Mouse (Mus musculus): ENCODE data around the gene Pnmal1. TPM values are rescaled to one million over a fixed set of nuclear protein-coding genes. Genes with fewer than 3 reads are reported as not detected.

Pnmal1 gene
- total RNA-seq, 2 experiments from 2014 or later: not detected

DNA sequence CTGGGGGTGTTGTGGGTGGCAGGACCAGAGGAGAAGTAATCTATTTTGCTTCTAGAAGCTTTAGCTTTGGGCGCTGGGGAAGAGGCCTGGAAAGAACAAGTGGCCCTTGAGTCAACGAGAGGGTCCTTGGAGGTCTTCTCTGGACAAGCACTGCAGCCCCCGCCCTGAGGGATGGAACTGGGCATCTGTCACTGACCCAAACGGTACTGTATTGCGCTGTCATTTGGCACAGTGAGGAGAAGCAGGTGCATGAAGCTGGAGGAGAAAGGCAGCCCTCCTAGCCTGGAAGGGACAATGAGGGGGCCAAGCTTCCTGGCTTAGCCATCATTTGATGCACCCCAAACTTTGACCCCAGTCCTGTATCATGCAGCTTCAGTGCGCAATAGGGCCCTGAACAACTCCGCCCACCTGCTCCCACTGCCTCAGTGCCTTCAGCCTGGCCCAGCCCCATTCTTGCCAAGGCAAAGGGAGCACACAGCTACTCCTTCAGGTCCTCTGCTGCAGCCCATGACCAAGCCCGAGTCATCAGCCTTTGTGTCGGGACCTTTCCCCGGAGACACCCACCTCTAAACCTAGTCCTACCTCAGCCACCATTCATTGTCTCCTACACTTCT lies 37.0 kb upstream of the Pnmal1 start:
- intact Hi-C loops (cut with DNase I): loop anchor here (5.0 kb wide), 1 partner anchor 105 kb away; the partner anchor contains the start of genes Fkrp and Strn4
- DNase-seq: no peak

DNA sequence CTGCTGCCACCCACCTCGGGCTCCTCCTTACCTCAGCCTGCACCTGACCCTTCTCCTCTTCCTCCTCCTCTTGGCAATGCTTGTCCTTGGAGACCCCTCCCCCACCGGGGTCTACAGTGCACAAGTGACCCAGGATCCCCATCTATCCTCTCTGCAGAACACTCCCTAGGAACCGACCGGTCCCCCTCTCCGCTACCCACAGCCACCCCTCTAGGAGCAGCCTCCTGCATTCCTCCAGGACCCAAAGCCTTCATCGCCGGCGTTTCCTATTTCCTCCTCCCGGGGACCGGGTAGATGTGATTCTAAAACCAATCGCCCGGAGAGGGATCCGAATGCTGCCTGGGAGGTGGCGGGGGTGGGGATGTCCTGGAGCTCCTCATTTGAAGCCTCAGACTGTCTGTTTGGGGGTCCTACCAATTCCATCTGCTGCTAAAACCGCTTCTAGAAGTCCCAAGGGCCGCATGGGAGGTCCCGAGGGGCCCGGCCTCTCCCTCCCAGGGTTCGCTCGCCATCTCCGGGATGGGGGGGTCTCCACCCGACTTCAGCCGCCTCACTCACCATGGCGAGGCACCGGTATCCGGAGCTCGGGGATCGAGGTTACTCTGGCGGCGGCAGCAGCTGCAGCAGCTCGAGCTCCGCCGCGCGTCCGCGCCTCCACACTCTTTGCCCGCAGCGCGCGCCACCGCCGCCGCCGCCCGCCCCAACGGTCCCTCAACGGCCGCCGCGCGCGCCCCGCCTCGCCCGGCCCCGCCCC lies 36.0 kb upstream of the Pnmal1 start:
- intact Hi-C loops (cut with DNase I): loop anchor here (5.0 kb wide), 1 partner anchor 106 kb away; the partner anchor contains the start of genes Fkrp and Strn4
- no peak for DNase-seq

DNA sequence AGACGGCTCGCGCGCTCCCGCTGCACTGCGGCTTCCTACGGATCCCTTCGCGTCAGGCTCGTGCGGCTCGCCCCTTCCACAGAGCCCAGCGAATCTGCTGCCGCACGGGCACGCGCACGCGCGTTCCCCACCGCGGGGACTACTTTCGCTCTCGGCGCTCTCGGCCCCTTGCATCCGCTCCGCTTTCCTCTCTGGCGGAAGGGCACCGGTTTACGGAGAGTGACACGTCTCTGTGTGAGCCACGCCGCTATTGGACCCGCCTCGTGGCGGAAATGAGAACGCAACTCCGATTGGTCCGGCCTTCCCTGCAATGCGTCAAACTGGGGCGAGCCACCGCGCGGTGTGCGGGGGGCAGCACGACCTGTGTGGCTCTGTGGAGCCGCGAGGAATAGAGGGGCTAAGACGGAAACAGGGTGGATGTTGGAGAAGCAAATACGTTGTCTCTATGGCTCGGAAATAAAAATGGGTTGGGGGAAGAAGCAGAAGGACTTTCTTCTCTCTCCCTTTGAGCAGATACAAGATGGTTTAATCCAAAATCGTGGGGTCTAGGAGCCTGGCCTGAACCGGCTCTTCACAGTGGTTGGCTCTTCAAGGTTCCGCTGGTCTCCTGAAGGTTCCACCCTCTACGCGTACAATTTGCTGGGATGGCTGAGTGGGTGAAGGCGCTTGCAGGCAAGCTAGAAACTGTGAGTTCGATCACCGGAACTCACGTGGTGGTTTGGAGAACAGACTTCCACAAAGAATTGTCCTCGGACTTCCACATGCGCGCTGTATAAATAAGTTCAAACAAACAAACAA lies 35.2 kb upstream of the Pnmal1 start, which contains the start of gene Calm3:
Gene Calm3, minus strand, starts transcription at position 78 of the 798 bp plus-strand sequence.
- peak; percentile 99 to 100 for DNase-seq
- intact Hi-C loops (cut with DNase I): loop anchor here (5.0 kb wide), 1 partner anchor 107 kb away; the partner anchor contains the start of genes Fkrp and Strn4

DNA sequence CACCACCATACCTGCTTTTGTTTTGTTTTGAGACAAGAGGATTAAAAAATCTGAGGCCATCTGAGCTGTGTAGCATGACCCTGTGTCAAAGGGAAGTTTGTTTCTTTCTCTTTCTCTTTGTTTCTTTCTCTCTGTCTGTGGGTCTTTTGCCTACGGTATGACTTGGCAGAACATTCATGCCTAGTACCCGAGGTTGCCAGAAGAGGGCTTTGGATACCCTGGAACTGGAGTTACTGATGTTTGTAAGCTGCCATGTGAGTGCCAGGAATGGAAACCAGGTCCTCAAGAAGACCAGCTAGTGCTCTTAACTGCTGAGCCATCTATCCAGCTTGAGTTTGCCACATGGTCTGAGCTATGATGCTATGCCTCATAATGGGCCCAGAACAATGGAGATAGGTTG lies 31.1 kb upstream of the Pnmal1 start:
- intact Hi-C loops (cut with DNase I): no loop called here
- DNase-seq: no peak

DNA sequence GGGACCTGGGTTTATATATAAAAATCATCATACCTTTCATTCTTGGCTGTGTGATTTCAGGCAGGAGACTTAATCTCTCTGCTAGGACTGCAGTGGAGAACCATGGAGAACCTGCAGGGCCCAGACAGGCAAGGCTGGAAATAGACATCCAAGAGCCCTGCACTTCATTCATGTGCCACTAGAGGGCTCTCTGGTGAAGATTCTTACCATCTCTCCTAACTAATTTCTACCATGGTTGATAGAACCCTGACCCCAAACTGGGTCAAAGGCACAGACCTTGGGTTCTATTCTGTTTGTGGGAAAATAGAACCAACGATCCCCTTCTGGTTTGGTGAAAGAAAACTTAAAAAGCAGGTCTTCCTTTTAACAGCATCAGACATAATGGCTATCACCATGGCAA lies 28.6 kb upstream of the Pnmal1 start:
- DNase-seq: peak; percentile 72 to 80
- intact Hi-C loops (cut with DNase I): loop anchor here (1.0 to 5.0 kb wide), 3 partner anchors 20 to 136 kb away; no protein-coding TSS in a partner anchor

DNA sequence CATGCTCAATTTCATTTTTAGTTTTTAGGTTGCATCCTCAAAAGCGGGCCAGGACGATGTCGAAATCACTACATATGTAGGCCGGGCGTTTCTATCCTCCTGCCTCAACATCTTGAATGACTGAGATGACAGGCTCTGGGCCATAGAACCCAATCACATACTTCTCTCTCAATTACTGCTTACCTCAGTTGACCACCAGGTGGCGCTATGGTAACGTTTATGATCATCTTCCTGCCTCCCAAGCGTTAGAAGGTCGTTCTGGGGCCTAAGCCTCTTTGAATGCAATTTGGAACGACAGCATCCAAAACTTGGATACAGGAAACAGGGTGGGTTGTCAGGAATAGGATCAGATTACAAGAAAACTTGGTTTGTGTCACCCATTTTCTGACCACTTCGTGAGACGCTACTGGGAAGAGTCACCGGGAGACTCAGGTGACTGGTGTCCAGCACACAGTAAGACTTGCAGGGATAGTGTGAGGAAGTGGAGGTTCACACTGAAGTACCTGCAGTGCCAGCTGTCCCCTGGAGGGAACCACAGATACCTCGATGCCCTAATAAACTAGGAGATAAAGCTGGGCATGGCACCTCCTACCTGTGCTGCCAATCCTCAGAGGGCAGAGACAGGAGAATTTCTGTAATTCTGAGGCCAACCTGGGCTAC lies 27.4 kb upstream of the Pnmal1 start:
- intact Hi-C loops (cut with DNase I): loop anchor here (1.0 to 5.0 kb wide), 5 partner anchors 14 to 135 kb away; no protein-coding TSS in a partner anchor
- peak; percentile 82 to 89 for DNase-seq

DNA sequence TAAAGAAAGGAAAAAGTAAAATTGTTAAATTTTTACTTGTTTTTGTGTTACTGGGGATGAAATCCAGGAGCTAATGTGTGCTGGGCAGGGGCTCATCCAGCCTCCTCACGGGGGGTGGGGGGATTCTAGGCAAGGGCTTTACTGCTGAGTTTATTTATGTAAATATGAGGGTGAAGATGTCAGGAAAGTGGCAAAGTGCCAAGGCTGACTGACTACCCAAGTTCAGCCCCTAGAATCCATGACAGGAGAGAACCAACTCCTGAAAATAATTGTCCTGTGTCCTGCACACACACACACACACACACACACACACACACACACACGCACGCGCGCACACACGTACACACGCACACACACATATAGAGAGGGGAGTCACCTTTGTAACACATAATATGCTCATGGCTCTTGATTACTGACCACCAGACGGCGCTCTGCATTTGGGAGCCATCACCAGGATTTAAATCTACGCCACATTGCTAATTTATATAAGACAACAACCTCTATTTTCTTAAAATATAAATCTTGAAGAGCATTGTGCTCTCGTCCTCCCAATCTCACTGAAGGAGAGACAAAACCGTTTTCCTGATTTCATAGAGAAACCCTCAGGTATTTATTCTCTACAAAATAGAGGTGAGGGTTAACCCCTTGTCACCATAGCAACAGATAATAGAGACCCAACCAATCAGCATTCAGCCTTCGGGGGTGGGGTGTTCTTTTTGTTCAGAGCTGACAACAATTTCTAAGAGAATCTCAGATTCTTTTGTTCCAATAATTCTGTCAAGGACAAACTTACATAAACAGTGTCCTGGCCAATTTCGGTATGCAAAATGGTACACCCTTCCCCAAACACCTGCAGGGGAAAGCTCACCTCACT lies 26.5 kb upstream of the Pnmal1 start:
- intact Hi-C loops (cut with DNase I): loop anchor here (1.0 to 5.0 kb wide), 3 partner anchors 13 to 119 kb away; no protein-coding TSS in a partner anchor
- peak in 1 of 2 experiments; percentile 68 for DNase-seq

DNA sequence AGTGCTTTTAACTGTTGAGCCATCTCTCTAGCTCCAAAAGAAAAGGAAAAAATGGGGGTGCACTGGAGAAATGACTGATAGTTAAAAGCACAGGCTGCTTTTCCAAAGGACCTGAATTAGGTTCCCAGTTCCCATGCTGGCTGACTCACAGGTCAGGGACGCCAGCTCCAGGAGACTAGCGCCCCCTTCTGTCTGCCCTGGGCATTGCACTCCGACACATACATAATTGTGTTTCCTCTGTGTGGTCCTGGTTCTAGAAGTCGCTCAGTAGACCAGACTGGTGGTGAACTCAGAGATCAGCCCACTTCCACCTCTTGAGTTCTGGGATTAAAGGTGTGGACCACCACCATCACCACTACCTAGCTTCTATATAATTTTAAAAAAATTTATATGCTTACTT lies 22.2 kb upstream of the Pnmal1 start:
- intact Hi-C loops (cut with DNase I): no loop called here
- DNase-seq: no peak

DNA sequence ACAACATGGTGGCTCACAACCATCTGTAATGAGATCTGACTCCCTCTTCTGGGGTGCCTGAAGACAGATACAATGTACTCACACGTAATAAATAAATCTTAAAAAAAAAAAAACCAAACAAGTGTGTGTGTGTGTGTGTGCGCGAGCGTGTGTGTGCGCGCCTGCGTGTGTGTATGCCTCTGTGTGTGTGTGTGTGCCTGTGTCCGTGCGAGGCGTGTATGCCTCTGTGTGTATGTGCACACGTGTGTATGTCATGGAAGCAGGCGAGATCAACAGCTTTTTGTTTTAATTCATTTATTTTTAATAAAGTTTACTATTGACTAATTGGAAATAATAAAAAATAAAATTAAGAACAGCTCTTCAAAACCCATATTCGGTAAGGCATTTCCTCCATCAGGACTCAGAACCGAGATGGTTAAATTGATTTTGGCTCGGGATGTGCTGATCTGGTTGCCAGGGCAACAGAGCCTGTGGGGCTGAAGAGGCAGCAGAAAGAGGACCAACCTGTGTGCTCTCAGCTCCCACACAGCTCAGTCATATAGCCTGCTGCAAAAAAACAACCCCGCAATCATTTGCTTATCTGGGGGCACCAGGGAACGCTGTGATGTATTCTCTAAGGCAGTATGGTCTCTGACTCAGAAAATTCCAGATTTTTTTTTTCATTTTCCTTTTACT lies 21.2 kb upstream of the Pnmal1 start:
- intact Hi-C loops (cut with DNase I): no loop called here
- no peak for DNase-seq

DNA sequence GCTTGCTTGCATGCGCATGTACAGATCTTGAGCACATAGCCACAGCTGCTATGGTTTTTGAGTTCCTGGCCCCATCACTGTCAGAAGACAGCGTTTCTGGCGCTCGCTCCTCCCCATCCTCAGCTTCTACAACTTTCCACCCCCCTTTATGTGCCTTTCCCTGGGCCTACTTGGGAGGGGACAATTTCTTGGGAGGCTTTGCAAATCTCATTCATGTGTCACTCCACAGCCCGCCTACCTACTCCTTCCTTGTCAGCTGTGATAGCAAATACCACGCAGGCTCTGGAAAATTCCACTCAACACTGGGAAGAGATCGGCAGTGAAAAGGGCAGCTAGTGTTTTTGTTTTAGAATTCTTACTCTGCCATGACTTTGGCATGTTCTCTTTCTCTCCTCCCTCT lies 19.2 kb upstream of the Pnmal1 start:
- intact Hi-C loops (cut with DNase I): no loop called here
- no peak for DNase-seq

DNA sequence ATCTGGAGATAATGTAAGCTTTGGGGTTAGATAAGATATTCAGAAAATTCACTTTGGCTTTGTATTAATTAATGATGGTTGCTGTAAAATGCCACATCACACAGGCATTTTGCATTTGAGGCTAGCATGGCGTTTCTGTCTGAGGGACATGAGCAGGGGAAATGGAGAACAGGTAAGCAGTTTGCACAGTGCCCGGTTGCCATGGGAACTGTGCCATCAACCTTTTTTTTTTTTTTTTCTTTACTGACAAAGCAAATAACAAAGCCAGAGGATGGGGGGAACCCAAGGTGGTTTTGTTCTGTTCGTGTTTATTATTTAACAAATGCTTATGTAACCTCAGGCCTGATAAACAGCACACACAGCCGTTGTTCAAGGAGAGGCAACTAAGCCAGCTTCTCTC lies 16.6 kb upstream of the Pnmal1 start:
- no peak for DNase-seq
- intact Hi-C loops (cut with DNase I): no loop called here

DNA sequence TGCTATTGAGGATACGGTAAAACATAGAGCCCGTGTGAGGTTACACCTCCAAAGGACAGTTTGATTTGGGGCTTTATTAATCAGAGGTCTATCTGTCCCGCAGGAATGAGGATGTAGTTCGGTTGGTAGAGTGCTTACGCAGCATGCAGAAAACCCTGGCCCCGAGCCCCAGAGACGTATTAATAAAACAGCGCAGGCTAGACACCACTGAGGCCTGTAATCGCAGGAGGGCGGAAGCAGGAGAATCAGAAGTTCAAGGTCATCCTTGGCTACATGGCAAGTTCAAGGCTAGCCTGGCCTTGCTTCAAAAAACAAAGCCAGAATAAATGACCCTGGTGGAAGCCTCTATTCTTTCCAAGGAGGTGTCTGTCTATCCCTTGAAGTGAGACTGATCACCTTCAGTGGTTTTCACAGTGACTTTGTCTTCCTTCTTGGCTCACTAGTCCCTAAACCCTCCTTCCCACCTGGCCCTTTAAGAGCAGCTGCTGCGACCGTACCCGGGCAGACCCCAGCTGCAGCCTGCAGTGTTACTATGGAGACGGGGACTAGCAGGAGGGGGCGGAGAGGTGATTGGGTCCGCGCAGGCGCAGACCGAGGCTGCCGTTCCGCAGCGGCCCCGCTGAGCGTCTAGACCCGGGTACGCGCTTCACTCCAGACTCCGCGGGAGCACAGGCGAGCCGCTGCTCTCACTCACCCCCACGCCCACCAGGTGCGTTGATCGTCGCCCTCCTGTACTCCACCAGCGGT lies 15.2 kb upstream of the Pnmal1 start, which contains the start of gene Pnmal2:
Gene Pnmal2, plus strand, starts transcription at position 622 of the 747 bp plus-strand sequence.
- DNase-seq: peak; percentile 85 to 86

DNA sequence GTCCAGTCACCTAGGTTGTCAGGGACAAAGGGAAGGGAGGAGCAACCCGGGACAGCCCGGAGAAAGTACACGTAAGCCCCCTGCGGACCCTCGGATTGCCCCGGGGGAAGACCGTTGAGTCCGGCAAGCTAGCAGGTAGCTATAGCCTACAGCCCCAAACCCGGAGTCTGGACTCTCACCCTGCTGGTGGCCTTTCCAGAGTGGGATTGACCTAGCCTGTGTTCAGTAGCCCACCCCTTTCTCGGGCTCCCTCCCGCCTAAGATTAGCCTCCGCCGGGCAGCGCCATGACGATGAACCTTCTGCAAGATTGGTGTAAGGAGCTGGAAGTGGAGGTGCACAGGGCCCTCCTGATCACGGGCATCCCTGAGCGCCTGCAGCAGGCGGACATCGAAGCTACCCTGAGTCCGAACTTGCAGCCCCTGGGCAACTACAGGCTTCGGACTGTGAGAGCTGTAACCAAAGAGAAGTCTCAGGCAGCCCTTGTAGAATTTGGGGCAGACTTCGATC lies 14.6 kb upstream of the Pnmal1 start:
- DNase-seq: no peak
- intact Hi-C loops (cut with DNase I): no loop called here

More for the DNA sequence above, 15.2 kb upstream of the Pnmal1 start, which contains the start of gene Pnmal2:
- intact Hi-C loops (cut with DNase I): no loop called here

DNA sequence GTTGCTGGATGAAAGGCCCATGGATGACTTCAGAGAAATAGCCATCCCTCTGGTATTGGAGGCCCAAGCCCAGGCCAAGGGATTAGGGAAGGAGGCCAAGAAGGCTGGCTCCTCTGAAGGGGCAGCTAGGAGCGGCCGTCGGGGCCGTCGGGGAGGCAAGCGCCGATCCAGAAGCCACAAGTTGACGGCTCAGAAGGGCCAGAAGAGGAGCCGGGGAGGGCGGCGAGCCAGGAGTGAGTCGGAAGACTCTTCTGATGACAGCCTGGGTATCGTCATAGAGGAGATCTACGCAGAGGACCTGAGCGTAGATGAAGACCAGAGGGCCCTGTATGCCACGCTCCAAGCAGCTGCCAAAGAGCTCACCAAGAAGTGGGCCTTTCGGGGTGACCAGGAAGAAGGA lies 14.1 kb upstream of the Pnmal1 start:
- no peak for DNase-seq
- intact Hi-C loops (cut with DNase I): no loop called here

DNA sequence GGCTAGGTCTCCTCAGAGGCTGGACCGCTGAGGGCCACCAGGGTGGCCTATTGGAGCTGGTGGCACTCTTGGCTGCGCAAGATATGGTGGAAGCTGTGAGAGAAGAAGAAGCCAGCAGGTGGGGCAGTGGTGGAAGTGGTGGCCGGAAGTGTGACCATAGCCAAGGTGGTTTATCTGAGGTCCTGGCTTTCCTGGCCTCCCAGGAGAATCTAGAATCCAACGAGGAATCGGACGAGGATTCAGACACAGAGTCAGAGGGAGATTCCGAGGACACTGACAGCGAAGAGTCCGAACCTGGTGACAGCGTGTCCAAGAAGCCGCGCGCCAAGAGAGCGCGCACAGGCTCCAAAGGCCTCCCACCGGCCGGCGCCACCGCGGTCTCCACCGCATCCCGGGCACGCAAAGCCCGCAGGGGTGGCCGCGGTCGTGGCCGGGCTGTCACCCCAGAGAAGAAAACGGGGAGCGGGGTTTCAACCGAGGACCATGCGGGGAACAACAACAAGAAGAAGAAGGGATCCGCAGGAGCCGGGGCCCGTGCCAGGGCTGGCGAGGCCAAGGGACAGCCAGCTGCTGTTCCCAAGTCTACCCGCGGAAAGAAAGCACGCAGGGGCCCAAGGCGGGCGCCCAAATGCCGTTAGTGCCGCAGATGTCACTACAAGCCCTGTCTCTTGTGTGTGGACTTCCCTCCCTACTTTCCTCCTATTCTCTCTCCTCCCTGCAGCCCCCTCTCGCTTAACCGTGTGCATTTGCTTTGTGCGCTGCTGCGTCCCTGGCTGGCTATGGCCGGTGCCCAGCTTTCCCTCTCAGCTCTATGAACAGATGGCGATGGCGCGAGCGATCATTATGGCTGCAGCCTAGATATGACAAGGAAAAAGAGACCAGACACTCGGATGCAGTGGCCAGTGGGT lies 12.8 kb upstream of the Pnmal1 start:
- intact Hi-C loops (cut with DNase I): loop anchor here (1.0 kb wide), 1 partner anchor 14 kb away; no protein-coding TSS in a partner anchor
- DNase-seq: peak; percentile 47 to 48

DNA sequence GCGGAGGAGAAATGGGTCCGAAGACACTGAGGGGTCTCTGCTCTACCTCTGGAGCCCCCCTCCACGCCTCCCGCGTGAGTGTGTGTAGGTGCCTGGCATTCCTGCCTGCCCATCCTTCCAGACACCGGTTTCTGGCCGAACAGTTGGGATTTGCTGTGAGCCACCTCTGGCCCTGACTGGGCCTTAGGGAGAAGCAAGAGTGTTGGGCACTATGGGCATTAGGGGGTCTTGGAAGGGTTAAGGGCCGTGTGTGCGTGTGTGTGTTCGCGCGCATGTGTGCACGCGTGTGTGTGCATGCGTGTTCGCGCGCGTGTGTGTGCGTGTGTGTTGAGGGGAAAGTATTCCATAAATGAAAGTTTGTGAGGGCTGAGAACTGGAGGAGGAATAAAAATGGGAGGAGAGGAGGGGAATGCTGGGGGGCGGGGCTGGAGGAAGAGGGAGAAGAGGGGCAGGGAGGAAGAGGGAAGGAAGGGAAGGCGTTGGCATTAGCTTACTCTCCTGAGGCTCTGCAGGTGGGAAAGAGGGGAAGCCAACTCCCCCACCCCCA lies 12.1 kb upstream of the Pnmal1 start:
- intact Hi-C loops (cut with DNase I): no loop called here
- peak; percentile 41 to 43 for DNase-seq

Measured in heart, postnatal 14 days (tissue).